Mouse (Mus musculus) heart, embryonic 14.5 days (tissue): ENCODE measurements around the gene Gm45208. TPM values are rescaled to one million over a fixed set of nuclear protein-coding genes. Genes with fewer than 3 reads are reported as not detected.

Experiments
- ATAC-seq: fragments of 200-750 bp; cut with Nextera tagmentation; 2 replicates; pipeline ENCODE4 v1.8.0; 2017; ENCODE audit warnings: low read depth, moderate TSS enrichment; ENCODE audit not compliant: insufficient number of reproducible peaks, insufficient read depth, low FRiP score
- H3K27ac ChIP-seq, 2 experiments: fragments of 200-500 bp in 1 of 2; fragments of 300-500 bp in 1 of 2; sonication (generic) in 1 of 2; replicated peaks in 1 of 2; 2 replicates each; pipeline ENCODE4 v1.5.1; 2012 to 2014; ENCODE audit warnings: low read depth in 2 of 2, low read length in 2 of 2, control low read depth in 1 of 2, mild to moderate bottlenecking in 1 of 2, mixed read lengths in 1 of 2; ENCODE audit not compliant: control insufficient read depth in 1 of 2, insufficient read depth in 1 of 2
- H3K27me3 ChIP-seq: fragments of 300-500 bp; sonication (generic); 2 replicates; pipeline ENCODE4 v1.6.1; 2014; ENCODE audit warnings: mild to moderate bottlenecking, low read length, control low read depth; ENCODE audit not compliant: control insufficient read depth, insufficient read depth
- H3K36me3 ChIP-seq: fragments of 300-500 bp; sonication (generic); 2 replicates; pipeline ENCODE4 v1.6.1; 2014; ENCODE audit warnings: mild to moderate bottlenecking, control low read depth, low read length, mixed read lengths; ENCODE audit not compliant: control insufficient read depth, insufficient read depth
- H3K4me1 ChIP-seq, 2 experiments: fragments of 200-500 bp in 1 of 2; fragments of 300-500 bp in 1 of 2; sonication (generic) in 1 of 2; 2 replicates each; pipeline ENCODE4 v1.6.1; 2012 to 2014; ENCODE audit warnings: low read length in 2 of 2, control low read depth in 1 of 2, mixed read lengths in 1 of 2; ENCODE audit not compliant: control insufficient read depth in 2 of 2, insufficient read depth in 2 of 2
- H3K4me2 ChIP-seq: fragments of 300-500 bp; sonication (generic); 2 replicates; pipeline ENCODE4 v1.6.1; 2014; ENCODE audit warnings: mild to moderate bottlenecking, low read length
- H3K4me3 ChIP-seq, 2 experiments: fragments of 200-500 bp in 1 of 2; fragments of 300-500 bp in 1 of 2; sonication (generic) in 1 of 2; 2 replicates each; pipeline ENCODE4 v1.5.1; 2012 to 2014; ENCODE audit warnings: low read length in 2 of 2, mild to moderate bottlenecking in 2 of 2, control low read depth in 1 of 2, low read depth in 1 of 2, moderate library complexity in 1 of 2; ENCODE audit not compliant: control insufficient read depth in 1 of 2, insufficient read depth in 1 of 2
- H3K9ac ChIP-seq: fragments of 300-500 bp; sonication (generic); 2 replicates; pipeline ENCODE4 v1.6.1; 2014; ENCODE audit warnings: mild to moderate bottlenecking, low read length
- H3K9me3 ChIP-seq: fragments of 300-500 bp; sonication (generic); 2 replicates; pipeline ENCODE4 v1.6.1; 2016; ENCODE audit warnings: low read length, control low read depth; ENCODE audit not compliant: control insufficient read depth
- WGBS: fragments of 180-500 bp; shearing (Covaris S2); extraction: QIAGEN DNeasy Blood & Tissue Kit; methylation state at CpG from one replicate; pipeline ENCODE4 v1.1.7; 2014; 5-methylcytosine and 5-hydroxymethylcytosine counted together
- polyA plus RNA-seq: library from polyadenylated mRNA; unstranded; fragments of >200 nt; fragmentation: Nextera tagmentation; extraction: Ambion mirVana; gene quantifications from 2 replicates; pipeline ENCODE4 v1.2.1, GENCODE M21; 2014

Gm45208 gene
- polyA plus RNA-seq, 1 experiment from 2014 or later, result not detected

- no peaks in the 10 kb centered on the region for H3K4me1 ChIP-seq
- peak within 1 kb of the TSS; percentile 50 for H3K9ac ChIP-seq
- peak; percentile 80 for ATAC-seq
- H3K4me2 ChIP-seq, result peak within 1 kb of the TSS; percentile 64
- peak within 1 kb of the TSS; percentile 59 to 60; a peak in 3 of 4 replicates for H3K27ac ChIP-seq
- peak within 1 kb of the TSS; percentile 48 to 83 for H3K4me3 ChIP-seq
- no peaks in the 10 kb centered on the region for H3K27me3 ChIP-seq
- H3K9me3 ChIP-seq, result no peaks in the 10 kb centered on the region
- H3K36me3 ChIP-seq, result peaks cover 27% of the 10 kb centered on the region
- WGBS, result 16% methylated on average over 42 of the region's 42 CpGs
Observed at GRCm38 (mm10) chrX:7728215-7728921, 6.3 kb downstream of the Gm45208 start, which contains the start of gene Praf2. Gene Praf2, plus strand, starts transcription at chrX:7728439.

GRCm38 (mm10) chrX:7728922-7729265, 6.8 kb downstream of the Gm45208 start:
- no peak for ATAC-seq
- Histone ChIP-seq H3K36me3 (peaks cover 27% of the 10 kb centered on the region), H3K4me1 (no peaks in the 10 kb centered on the region), H3K27ac (no peak overlapping the region), H3K4me3 (peak overlapping the region; percentile 48 to 83), H3K4me2 (peak overlapping the region; percentile 64), H3K9ac (peak overlapping the region; percentile 50), H3K27me3 (no peaks in the 10 kb centered on the region), H3K9me3 (no peaks in the 10 kb centered on the region)
- 47% methylated on average over 4 of the region's 4 CpGs for WGBS

GRCm38 (mm10) chrX:7733571-7734156, 11.6 kb downstream of the Gm45208 start:
- Histone ChIP-seq H3K27me3 (no peaks in the 10 kb centered on the region), H3K4me1 (no peaks in the 10 kb centered on the region), H3K4me3 (no peak overlapping the region), H3K9me3 (no peaks in the 10 kb centered on the region), H3K9ac (no peak overlapping the region; the same call in 1 of the 2 replicates), H3K27ac (no peak overlapping the region), H3K36me3 (no peaks in the 10 kb centered on the region), H3K4me2 (0 out of 2 replicates have a peak overlapping the region, but pooled peaks have one; percentile 8)
- WGBS, result 17% methylated on average over 18 of the region's 26 CpGs
- ATAC-seq, result no peak

- no peak overlapping the region for H3K27ac ChIP-seq
- WGBS, result 65% methylated on average over 14 of the region's 14 CpGs
- H3K4me3 ChIP-seq, result no peak overlapping the region
- H3K9ac ChIP-seq, result no peak overlapping the region
- H3K27me3 ChIP-seq, result no peaks in the 10 kb centered on the region
- H3K4me1 ChIP-seq, result no peaks in the 10 kb centered on the region; a peak in 1 of 4 replicates
- H3K9me3 ChIP-seq, result no peaks in the 10 kb centered on the region
- no peak overlapping the region for H3K4me2 ChIP-seq
- no peaks in the 10 kb centered on the region for H3K36me3 ChIP-seq
- no peak for ATAC-seq
Observed at GRCm38 (mm10) chrX:7739336-7740081, 17.5 kb downstream of the Gm45208 start.

- no peaks in the 10 kb centered on the region for H3K9me3 ChIP-seq
- H3K27me3 ChIP-seq, result no peaks in the 10 kb centered on the region
- no peak overlapping the region for H3K27ac ChIP-seq
- H3K9ac ChIP-seq, result no peak overlapping the region
- no peak for ATAC-seq
- no peak overlapping the region for H3K4me2 ChIP-seq
- H3K36me3 ChIP-seq, result no peaks in the 10 kb centered on the region
- H3K4me1 ChIP-seq, result no peaks in the 10 kb centered on the region; a peak in 1 of 4 replicates
- 37% methylated on average over 10 of the region's 10 CpGs for WGBS
- no peak overlapping the region for H3K4me3 ChIP-seq
Observed at GRCm38 (mm10) chrX:7740082-7740819, 18.2 kb downstream of the Gm45208 start.

- no peaks in the 10 kb centered on the region; a peak in 1 of 4 replicates for H3K4me1 ChIP-seq
- WGBS, result 73% methylated on average over 5 of the region's 5 CpGs
- H3K4me3 ChIP-seq, result no peak overlapping the region
- ATAC-seq, result no peak
- no peak overlapping the region for H3K27ac ChIP-seq
- no peaks in the 10 kb centered on the region for H3K9me3 ChIP-seq
- no peak overlapping the region for H3K4me2 ChIP-seq
- H3K9ac ChIP-seq, result no peak overlapping the region
- no peaks in the 10 kb centered on the region for H3K27me3 ChIP-seq
- no peaks in the 10 kb centered on the region for H3K36me3 ChIP-seq
Observed at GRCm38 (mm10) chrX:7741103-7741502, 19.1 kb downstream of the Gm45208 start.

- Histone ChIP-seq H3K9me3 (no peaks in the 10 kb centered on the region), H3K9ac (no peak overlapping the region), H3K4me1 (no peaks in the 10 kb centered on the region; a peak in 1 of 4 replicates), H3K36me3 (no peaks in the 10 kb centered on the region), H3K27ac (no peak overlapping the region), H3K4me3 (no peak overlapping the region), H3K27me3 (no peaks in the 10 kb centered on the region), H3K4me2 (no peak overlapping the region)
- WGBS, result 53% methylated on average over 5 of the region's 5 CpGs
- ATAC-seq, result no peak
Observed at GRCm38 (mm10) chrX:7743470-7743869, 21.4 kb downstream of the Gm45208 start.
